Mouse (Mus musculus): Measurements from ENCODE around the gene Odc1.
"Not testable (repeated sequence)": the region's sequence is repeated elsewhere in the genome, so short reads cannot be mapped to it uniquely, and the experiment has no call there.

Gene Odc1

DNA sequence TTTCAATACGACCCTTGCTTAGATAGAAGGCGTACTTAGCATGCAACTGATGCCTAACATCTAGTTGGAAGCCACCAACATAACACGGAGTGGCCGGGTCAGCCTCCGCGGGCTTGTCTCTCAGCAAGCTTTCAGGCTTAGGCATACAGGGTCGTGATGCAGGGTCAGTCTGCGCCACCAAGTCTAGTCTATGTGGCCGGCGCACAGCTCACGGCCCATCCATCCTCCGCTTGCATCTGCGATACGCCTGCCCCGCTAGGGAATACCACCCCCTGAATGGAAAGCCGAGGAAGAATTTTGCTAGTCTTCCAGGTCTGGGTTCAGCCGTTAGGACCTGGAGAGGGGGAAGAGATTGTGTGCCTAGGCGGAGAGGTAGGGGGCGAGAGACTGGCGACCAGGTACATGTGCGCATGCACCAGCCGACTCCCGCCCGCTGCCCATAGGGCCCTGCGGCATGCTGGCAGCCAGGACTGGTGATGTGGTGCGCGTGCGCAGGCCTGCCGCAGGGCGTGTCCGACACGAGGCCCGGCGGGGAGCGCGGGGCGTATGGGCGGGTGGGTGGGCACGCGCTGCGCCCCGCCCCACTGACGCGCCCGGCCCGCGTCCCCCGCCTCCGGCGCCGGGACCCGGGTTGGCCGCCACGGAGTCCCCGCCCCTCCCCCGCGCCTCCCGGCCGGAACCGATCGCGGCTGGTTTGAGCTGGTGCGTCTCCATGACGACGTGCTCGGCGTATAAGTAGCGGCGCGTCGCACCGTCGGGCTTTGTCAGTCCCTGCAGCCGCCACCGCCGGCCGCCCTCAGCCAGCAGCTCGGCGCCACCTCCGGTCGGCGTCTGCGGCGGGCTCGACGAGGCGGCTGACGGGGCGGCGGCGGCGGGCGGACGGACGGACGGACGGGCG, at the start of gene Odc1:
Gene Odc1, plus strand, starts transcription at position 586 of the 898 bp plus-strand sequence.
- DNase-seq: peak; percentile 96 to 97

DNA sequence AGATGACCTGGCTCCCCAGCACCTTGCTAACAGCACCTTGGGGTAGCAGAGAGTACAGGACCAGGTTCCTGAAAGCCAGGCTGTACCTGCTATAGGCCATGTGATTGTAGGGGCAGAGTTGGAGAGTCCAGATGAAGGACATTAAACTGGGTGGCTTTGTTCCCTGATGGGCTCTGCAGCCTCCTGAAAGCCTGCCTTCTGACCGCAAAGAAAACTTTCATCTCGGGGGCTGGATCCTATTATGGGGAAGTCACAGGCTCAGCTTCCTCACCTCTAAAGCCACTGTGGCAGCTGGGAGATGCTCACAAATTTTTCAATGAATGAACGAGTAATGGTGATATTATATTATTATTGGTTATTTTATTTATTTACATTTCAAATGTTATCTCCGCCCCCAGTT, 49.8 kb upstream of the Odc1 start:
- no peak for DNase-seq

DNA sequence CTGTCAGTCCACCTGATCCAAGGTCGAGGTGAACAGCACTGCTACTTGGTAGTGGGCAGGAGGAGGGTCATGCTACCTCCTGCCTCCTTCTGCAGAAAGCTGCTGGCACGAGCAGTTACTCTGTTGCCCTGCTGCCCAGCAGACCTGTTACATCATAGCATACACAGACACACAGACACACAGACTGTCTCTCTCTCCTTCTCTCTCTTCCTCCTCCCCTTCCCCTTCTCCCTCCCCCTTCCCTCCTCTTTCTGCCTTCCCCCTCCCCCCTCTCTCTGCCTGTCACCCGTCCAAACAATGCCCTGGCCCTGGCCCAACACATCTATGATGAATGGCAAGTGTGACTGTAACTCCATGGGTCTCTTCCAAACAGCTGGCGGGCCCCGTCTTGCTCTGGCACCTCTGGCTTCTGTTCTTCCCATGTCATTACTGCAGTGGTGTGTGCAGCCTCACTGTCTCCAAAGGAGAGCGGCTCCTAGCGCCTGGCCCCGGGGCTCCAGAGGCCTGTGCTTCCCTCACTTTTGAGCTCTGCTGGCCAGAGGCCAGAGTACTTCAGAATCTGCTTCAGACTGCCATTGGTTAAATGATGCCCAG, 48.6 kb upstream of the Odc1 start:
- DNase-seq: peak; percentile 52 to 61

DNA sequence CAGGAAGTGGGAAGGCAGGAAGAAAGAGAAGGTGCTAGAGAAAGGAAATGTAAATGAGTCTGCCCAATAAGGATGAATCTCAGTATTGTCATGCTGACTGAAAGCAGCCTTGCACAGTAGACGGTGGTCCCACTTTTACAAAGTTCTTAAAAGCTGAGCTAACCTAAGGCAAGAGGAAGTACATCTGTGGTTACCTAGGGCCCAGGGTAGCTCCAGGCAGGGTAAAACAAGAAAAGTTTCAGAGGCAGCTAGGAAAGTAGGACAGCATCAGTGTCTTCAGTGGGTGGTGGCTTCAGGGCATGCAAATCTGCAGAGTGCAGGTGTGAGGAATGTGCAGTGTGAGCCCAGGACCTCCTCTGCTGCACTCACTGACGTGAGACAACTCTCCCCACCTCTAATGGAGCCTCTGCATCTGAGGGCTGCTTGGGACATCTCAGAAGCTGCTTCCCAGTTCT, 38.9 kb upstream of the Odc1 start:
- DNase-seq: no peak

DNA sequence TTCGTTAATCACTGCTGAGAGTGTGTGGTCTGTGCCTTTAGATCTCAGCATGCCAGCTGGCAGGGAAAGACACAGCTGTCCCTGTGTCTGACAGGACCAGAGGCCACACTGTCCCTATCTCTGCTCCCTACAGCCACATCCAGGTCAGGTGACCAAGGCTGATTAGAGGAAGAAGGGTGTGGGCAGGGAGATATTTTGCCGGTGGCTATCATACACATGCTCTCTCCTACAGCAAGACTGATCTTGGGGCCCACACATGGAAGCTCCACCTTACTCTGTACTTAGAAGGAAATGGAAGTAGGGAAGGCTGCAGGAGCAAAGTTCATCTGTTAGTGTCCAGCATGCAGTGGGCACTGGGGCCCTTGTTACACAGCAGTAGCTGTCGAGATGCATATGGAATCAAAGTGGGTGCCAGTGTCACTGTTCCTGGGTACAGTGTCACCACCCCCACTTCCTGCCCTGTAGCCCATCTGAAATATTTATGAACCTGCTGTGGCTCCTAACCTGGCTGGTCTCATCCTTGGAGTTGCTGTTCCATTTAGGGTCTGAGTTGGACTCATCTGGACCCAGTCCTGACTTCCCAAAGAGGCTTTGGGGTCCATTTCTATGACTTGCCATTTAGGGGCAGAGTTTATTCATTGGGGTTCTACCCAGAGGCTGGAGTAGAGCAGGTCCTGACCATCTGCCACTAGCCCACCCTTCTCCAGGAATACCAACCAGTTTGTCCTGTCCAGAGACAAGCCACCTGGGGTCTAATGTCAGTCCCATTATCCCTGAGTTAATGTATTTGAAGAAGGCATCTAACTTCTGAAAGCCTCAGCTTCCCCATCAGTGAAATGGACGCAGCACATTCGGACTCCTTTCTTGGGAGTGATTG, 38.2 kb upstream of the Odc1 start:
- no peak for DNase-seq

DNA sequence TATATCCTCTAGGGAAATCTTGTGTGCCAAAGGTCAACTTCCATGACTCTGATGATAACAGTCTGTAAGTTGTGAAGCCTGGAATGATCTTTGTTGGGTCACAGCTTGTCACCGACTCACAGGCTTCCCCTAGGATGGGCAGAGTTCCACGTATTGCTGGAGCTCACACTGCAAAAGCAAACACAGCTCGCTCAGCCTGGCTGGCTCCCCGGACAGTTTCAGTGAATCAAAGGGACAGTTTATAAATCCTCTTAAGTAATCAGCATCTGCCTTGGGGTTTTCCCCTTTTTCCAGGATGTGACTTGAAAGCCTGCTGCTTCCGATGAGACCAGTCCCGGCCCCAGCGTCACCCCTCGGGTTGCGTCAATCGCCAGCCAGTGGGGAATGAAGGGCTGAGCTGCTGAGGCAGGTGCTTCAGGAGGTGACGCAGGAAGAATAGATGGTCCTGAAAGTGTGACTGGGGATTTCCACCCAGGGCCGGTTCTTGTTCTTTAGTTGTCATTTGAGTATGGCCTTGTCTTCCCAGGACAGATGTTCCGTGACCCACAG, 37.5 kb upstream of the Odc1 start:
- peak; percentile 35 to 41 for DNase-seq

DNA sequence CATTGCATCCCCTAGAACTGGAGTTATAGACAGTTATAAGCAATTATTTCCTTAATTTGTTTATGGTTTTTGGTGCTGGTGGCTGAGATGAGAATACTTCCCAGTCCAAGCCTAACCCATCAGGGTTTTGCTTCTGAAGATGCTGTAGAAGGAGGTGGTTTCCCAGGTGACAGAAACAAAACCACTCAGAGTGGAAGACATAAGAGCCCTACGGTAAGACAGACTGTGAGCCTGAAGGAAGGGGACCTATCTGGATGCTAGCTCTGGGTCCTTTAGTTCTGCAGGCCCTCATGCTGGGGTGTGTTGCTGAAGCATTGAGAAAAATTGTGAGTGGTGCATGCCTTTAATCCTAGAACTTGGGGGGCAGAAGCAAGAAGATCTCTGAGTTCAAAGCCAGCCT, 35.3 kb upstream of the Odc1 start:
- no peak for DNase-seq

DNA sequence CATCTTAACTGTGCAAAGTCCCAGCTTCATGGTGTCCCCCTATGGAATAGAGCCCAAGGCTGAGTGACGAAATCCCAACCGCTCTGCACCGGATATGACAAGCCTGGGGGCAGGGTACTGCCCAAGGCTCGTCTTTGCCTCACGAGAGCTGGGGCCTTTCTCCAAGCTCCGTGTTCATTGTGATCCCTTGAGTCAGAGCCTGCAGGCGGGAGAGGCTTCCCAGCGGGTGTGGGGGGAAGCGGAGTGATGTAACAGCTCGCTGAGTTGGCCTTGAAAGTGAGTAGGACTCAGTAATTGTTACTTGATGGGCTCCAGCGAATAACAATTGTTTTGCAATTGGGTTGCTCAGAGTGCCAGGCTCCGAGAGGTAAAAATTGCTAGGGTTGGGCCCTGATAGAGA, 34.4 kb upstream of the Odc1 start:
- DNase-seq: no peak

DNA sequence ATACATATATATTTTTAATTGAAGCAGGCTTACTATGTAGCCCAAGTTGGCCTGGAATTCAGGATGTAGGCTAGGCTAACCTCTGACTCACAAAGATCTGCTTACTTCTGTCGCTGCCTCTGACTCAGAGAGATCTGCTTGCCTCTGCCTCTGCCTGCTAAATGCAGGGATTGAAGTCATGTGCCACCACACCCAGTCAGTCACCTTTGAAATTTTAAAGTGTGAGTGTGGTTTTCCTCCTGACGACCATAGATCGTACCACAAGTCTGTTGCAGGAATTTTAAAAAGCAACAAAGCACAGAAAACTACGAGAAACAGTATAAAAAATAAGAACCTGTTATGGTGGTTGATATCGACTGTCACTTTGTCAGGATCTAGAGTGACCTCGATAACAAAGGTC, 33.6 kb upstream of the Odc1 start:
- no peak for DNase-seq

DNA sequence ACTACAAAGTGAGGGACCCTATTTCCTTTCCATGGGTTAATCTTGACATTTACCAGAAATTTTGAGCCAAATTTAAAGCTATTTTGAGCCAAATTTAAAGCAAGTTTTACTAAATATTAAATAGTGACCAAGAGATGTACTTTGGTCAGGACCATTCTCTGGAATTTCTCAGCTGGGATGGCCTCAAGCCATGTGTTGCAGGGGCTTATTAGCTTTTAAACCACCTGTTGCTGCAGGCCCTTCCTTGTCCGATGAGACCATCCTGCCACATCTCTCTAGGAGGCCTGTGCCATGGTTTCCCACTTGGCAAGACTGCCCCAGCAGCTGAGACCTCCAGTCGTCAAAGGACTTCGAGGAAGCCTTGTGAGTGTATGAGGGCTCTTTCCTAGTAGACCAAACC, 15.4 kb upstream of the Odc1 start:
- peak in 1 of 2 experiments; percentile 47 for DNase-seq

DNA sequence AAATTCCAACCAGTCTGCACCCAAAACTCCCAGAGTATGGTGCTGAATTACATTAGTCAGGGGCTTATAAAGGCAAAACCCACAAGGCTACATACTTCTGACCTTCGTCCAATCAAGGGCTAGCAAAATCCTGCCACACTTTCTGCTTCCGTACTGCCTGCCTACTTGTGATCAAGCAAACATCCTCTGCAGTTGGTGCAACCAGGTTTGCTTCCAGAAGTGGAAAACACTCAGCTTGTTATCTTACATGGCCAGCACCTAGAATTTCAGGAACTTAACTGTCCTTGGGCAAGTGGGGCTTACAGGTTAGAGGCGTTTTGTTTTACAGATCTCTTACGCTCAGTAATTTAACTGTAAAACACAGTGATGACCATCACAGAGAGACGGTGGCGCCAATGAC, 14.9 kb upstream of the Odc1 start:
- DNase-seq: no peak

DNA sequence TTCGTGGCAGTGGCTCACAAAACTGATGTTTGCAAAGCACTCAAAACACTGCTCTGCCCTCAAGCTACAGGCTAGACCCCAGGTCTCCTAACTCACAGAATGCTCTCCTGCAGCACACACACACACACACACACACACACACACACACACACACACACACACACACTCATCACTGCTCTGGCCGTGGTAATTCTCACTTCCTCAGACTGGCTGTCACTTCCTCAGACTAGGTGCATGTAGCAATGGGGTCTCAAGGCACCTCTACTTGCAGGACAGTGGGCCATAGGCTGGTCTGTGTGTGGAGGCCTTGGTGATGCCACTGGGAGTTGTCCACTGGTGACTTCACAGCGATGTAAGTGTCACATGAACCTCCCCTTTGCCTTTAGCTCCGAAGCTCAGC, 13.8 kb upstream of the Odc1 start:
- no peak for DNase-seq

DNA sequence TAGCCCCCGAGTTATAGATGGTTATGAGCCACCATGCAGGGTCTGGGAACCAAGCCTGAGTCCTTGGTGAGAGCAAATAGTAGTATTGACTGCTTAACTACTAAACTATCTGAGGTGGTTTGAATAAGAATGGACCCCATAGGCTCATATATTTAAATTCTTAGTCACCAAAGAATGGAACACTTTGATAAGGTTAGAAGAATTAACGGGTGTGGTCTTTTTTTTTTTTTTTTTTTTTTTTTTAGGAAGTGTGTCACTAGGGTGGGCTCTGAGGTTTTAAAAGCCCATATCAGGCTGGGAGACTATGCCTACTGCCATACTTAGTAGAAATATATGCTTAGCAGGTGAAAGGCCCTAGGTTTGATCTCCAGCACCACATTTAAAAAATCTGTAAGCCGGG, 8.4 kb upstream of the Odc1 start:
- no peak for DNase-seq

DNA sequence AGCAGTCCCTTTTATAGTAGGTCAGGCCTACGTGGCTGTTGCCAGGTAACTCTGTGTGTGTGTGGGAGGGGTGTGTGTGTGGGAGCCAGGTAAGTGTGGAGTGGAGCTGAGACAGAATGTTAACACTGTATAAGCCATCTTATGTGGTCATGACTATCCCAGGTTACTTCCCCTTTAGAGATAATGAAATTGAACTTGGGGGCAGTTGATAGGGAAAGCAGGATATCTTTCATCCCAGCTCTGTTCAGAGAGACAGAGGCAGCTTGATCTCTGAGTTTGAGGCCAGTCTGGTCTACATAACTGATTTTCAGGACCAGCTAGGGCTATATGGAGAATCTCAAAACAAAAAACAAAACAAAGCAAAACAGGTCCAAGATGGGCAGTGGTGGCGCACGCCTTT, 7.4 kb upstream of the Odc1 start:
- no peak for DNase-seq

DNA sequence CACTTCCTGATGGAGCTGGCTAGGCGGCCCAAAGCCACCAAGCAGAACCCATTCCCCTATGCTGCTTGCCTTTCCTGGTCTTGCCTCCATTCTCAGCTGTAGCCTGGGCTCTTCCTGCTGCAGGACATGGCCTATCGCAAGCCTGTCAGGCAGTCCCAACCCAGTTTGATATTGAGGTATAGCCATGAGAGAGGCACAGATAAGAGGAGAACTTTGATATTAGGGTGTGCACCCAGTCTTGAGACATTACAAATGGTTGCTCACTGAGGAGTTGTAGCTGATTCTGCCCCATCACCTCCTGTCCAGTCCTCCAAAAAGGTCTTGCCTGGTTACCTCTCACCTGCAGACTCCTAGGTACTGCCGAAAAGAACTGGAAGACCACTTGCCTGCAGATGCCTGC, 6.5 kb upstream of the Odc1 start:
- no peak for DNase-seq

DNA sequence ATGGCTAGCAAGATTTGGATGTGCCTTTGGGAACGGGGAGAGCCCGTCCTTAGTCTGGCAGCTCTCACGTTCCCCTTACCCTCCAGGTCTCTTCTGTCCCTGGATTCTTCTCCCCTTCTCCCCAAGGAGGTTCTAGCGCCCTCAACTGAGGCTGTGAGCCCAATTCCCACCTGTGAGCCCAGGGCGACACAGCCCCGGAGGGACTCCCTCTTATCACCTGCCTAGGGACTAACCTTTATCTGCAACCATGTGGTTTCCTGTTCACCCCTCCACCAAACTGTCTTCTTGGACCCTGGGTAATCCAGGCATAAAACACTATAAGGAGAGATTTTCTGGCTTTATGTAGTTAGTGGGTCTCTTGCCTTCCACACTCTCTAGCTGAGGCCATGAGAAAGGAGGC, 5.6 kb upstream of the Odc1 start:
- no peak for DNase-seq

DNA sequence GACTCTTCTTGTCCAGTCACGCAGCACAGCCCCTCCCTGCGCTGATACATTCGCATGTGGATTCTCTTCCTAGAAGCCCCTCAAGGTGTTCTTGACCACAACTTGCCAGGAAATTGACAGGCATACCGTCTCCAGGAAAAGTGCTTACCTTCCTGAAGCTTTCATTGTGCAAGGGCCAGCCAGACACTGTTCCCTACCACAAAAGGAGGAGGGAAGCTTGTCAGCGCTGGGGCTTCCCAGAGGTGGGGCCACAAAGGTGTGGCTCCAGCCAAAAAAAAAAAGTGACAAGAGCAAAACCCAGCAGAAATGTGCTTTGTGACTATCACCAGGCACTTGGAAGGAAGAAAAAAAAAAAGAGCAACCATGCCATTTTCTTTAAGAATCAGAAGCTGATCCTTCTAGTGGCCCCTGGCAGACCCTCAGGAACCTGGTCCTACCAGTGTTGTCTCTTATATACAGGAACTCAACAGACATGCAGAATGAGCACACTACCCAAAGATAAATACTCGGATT, 4.5 kb upstream of the Odc1 start:
- no peak for DNase-seq

DNA sequence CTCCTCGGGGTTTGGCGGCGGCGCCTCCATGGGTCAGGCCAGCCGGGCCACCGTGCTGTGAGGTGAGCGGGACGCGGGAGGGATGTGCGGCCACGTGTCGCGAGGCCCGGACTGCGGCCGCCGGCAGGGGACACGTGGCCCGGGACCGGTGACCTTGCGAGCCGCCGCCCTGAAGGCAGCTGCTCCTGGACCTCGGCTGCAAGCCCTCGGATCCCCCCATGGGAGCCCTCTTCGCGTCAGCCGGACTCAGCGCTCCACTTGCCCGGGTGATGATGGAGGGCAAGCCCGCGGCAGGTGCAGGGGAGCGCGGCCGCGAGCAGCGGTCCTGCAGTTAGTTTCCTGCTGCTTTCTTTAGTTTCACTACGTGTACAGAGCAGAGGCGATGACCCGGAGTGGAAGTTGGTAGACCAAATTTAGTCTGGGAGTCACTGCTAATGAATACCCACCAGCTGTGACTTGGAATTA, 545 bp downstream of the Odc1 start:
- DNase-seq: no peak

DNA sequence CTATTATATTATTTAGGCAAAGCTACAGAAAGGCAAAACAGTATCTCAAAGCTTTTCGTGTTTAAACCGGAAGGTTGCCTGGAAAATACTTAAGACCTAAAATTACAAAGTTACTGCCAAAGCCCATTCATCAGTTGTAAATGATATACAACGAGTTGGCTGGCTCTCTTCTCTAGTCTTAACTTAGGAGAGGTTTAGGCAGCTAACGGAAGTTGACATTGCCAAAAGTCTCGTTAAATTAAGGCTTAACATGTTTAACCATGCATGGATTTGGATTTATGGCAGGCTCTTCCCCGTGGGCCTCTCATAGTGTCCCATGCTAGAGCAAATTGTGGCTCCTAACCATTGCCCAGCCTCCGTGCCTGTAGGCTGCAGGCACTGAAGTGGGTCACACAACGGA, 1.3 kb downstream of the Odc1 start:
- DNase-seq: peak in 1 of 2 experiments; percentile 52

DNA sequence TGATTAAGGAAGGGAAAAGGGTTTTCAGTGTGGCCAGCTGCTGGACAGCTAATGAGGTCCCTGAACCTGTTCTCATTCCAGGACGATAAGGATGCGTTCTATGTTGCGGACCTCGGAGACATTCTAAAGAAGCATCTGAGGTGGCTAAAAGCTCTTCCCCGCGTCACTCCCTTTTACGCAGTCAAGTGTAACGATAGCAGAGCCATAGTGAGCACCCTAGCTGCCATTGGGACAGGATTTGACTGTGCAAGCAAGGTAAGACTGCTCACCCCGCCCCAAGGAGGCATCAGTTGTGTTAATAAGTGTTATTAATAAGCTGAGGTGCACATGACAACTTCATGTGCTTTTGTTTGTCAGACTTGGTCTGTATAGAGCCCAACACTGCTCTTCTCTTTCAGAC, 3.0 kb downstream of the Odc1 start:
- not testable (repeated sequence) for DNase-seq

DNA sequence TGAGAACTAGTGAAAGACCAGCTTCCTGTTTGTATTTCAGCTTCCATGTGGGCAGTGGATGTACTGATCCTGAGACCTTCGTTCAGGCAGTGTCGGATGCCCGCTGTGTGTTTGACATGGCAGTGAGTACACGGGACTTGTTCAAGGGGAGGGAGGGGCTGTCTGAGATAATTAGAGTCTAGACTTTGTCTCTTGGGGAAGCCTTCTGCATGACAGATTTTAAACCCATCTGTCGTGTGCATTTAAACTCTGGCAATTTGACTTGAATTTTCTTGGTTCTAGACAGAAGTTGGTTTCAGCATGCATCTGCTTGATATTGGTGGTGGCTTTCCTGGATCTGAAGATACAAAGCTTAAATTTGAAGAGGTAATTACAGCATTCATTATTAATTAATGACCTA, 3.9 kb downstream of the Odc1 start:
- DNase-seq: no peak

DNA sequence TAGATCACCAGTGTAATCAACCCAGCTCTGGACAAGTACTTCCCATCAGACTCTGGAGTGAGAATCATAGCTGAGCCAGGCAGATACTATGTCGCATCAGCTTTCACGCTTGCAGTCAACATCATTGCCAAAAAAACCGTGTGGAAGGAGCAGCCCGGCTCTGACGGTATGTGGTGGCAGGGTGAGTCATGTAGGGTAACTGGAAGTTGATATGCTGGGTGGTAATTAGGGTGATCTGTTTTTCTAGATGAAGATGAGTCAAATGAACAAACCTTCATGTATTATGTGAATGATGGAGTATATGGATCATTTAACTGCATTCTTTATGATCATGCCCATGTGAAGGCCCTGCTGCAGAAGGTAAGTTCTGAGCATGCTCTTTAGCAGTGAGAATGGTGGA, 4.8 kb downstream of the Odc1 start:
- not testable (repeated sequence) for DNase-seq

Data from kidney, adult 8-10 months (tissue).